Mouse (Mus musculus) CD4-positive, CD25-positive, alpha-beta regulatory T cell, adult 4 months (primary cell): Measurements from ENCODE around the gene Olfr1044. TPM values are rescaled to one million over a fixed set of nuclear protein-coding genes. Genes with fewer than 3 reads are reported as not detected.
"Not testable (repeated sequence)": the region's sequence is repeated elsewhere in the genome, so short reads cannot be mapped to it uniquely, and the experiment has no call there.

Source experiments
- ATAC-seq: one replicate; pipeline ENCODE4 v1.8.0; 2017
- polyA plus RNA-seq, 2 experiments: library from polyadenylated mRNA; unstranded; fragments of 100-300 nt; shearing (Covaris generic); gene quantifications; one replicate each; pipeline ENCODE4 v1.2.1; 2017

The Olfr1044 gene
- polyA plus RNA-seq, result not detected

GRCm38 (mm10) chr2:86177720-86178119, at the start of gene Olfr1044:
Gene Olfr1044, minus strand, starts transcription at chr2:86177820.
- ATAC-seq, result no peak

GRCm38 (mm10) chr2:86219214-86219613, 41.6 kb upstream of the Olfr1044 start, which contains the start of gene Olfr1046:
Gene Olfr1046, minus strand, starts transcription at chr2:86219314.
- ATAC-seq, result no peak

- ATAC-seq, result no peak
Measured at GRCm38 (mm10) chr2:86202909-86203308, 25.3 kb upstream of the Olfr1044 start, which contains the start of gene Olfr1045. Gene Olfr1045, minus strand, starts transcription at chr2:86203009.

- no peak for ATAC-seq
Measured at GRCm38 (mm10) chr2:86195863-86196262, 18.2 kb upstream of the Olfr1044 start.

GRCm38 (mm10) chr2:86185583-86185982, 8.0 kb upstream of the Olfr1044 start, which contains the start of gene Olfr52:
Gene Olfr52, minus strand, starts transcription at chr2:86185683.
- no peak for ATAC-seq

- no peak for ATAC-seq
Measured at GRCm38 (mm10) chr2:86179950-86180349, 2.3 kb upstream of the Olfr1044 start.

GRCm38 (mm10) chr2:86175422-86175821, 2.2 kb downstream of the Olfr1044 start:
- not testable (repeated sequence) for ATAC-seq

- no peak for ATAC-seq
Measured at GRCm38 (mm10) chr2:86167422-86167821, 10.2 kb downstream of the Olfr1044 start, which contains the start of gene Olfr1043. Gene Olfr1043, minus strand, starts transcription at chr2:86167522.

GRCm38 (mm10) chr2:86161738-86162137, 15.9 kb downstream of the Olfr1044 start, which contains the start of gene Olfr1042:
Gene Olfr1042, minus strand, starts transcription at chr2:86161838.
- no peak for ATAC-seq

GRCm38 (mm10) chr2:86146632-86147031, 31.0 kb downstream of the Olfr1044 start, which contains the start of gene Olfr1040:
Gene Olfr1040, minus strand, starts transcription at chr2:86146732.
- ATAC-seq, result no peak

GRCm38 (mm10) chr2:86135828-86136227, 41.8 kb downstream of the Olfr1044 start, which contains the start of gene Olfr1039:
Gene Olfr1039, minus strand, starts transcription at chr2:86135928.
- ATAC-seq, result no peak

Other genes starting within 250 kb of the Olfr1044 start
- not detected for gene Olfr1028, start 227.4 kb downstream of the Olfr1044 start, polyA plus RNA-seq
- gene Olfr1029, start 203.9 kb downstream of the Olfr1044 start, polyA plus RNA-seq, result not detected
- gene Olfr1030, start 198.5 kb downstream of the Olfr1044 start, polyA plus RNA-seq, result not detected
- gene Olfr1031, start 187.5 kb downstream of the Olfr1044 start, polyA plus RNA-seq, result not detected
- not detected for gene Olfr1032, start 172.3 kb downstream of the Olfr1044 start, polyA plus RNA-seq
- not detected for gene Olfr1033, start 157.2 kb downstream of the Olfr1044 start, polyA plus RNA-seq
- not detected for gene Olfr1034, start 132.0 kb downstream of the Olfr1044 start, polyA plus RNA-seq
- not detected for gene Olfr1036, start 103.8 kb downstream of the Olfr1044 start, polyA plus RNA-seq
- not detected for gene Olfr1037, start 90.4 kb downstream of the Olfr1044 start, polyA plus RNA-seq
- gene Olfr1039, start 41.9 kb downstream of the Olfr1044 start, polyA plus RNA-seq, result not detected
- not detected for gene Olfr1040, start 31.1 kb downstream of the Olfr1044 start, polyA plus RNA-seq
- not detected for gene Olfr1042, start 16.0 kb downstream of the Olfr1044 start, polyA plus RNA-seq
- gene Olfr1043, start 10.3 kb downstream of the Olfr1044 start, polyA plus RNA-seq, result not detected
- gene Olfr52, start 7.9 kb upstream of the Olfr1044 start, polyA plus RNA-seq, result not detected
- gene Olfr1045, start 25.2 kb upstream of the Olfr1044 start, polyA plus RNA-seq, result not detected
- not detected for gene Olfr1046, start 41.5 kb upstream of the Olfr1044 start, polyA plus RNA-seq
- not detected for gene Olfr1047, start 53.6 kb upstream of the Olfr1044 start, polyA plus RNA-seq
- not detected for gene Olfr1048, start 62.5 kb upstream of the Olfr1044 start, polyA plus RNA-seq
- not detected for gene Olfr1049, start 80.5 kb upstream of the Olfr1044 start, polyA plus RNA-seq
- not detected for gene Olfr1051, start 101.3 kb upstream of the Olfr1044 start, polyA plus RNA-seq
- gene Olfr1052, start 114.6 kb upstream of the Olfr1044 start, polyA plus RNA-seq, result under 1 TPM in 1 of 2 experiments, not detected in 1; 0.48 TPM
- gene Olfr1053, start 137.5 kb upstream of the Olfr1044 start, polyA plus RNA-seq, result not detected
- not detected for gene Olfr1054, start 157.6 kb upstream of the Olfr1044 start, polyA plus RNA-seq
- not detected for gene Olfr1055, start 172.5 kb upstream of the Olfr1044 start, polyA plus RNA-seq
- not detected for gene Olfr1056, start 184.6 kb upstream of the Olfr1044 start, polyA plus RNA-seq
- not detected for gene Olfr1057, start 200.6 kb upstream of the Olfr1044 start, polyA plus RNA-seq
- gene Olfr1058, start 210.7 kb upstream of the Olfr1044 start, polyA plus RNA-seq, result not detected
- not detected for gene Olfr1061, start 236.2 kb upstream of the Olfr1044 start, polyA plus RNA-seq
- not detected for gene Olfr1062, start 248.9 kb upstream of the Olfr1044 start, polyA plus RNA-seq